Mouse (Mus musculus) c-Kit-positive CD71-positive TER-119-negative erythroid progenitor cells, embryonic 14.5 days (primary cell): Measurements from ENCODE around the gene Mief2.

Experiments used
- DNase-seq: peaks from one replicate; pipeline ENCODE4 v3.0.0-alpha.2; 2013; ENCODE audit warnings: low read depth

Gene Mief2

DNA sequence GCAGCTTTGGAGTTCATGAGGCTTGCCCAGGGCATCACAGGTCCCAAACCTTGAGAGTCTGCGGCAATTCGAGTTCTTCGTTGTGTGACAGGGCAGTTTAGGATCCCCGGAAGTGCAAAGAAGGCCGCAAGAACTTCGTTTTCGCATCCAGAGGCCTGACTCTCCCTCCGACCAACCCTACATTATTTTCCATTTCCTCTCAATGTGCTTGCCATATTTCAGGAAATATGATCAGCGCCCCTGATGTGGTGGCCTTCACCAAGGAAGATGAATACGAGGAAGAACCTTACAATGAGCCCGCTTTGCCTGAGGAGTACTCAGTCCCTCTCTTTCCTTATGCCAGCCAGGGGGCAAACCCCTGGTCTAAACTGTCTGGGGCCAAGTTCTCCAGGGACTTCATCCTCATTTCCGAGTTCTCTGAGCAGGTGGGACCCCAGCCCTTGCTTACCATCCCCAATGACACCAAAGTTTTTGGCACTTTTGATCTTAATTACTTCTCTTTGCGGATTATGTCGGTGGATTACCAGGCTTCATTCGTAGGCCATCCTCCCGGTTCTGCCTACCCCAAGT is 49.7 kb downstream of the Mief2 start:
- no peak for DNase-seq

DNA sequence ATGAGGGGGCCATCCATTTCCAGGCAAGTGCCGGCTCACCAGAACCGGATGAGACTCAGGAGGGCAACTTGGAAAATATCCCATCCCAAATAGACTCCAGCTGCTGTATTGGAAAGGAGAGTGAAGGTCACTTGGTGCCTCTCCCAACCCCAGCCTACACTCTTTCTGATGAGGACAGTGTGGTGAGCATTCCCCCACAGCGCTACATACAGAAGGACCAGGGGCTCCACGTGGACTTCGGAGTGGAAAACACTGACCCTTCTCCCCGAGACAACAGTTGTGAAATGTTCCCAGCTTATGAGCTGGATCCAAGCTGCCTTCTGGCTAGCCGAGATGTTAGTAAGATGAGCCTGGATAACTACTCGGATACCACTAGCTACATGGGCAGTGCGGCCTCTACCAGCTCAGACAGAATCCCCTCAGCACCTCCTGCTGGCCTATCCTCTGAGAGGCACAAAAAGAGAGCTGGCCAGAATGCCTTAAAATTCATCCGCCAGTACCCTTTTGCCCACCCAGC is 51.5 kb downstream of the Mief2 start:
- DNase-seq: no peak
